Mouse (Mus musculus) myocyte (in vitro differentiated cells): ENCODE measurements around the gene Gucy2f. TPM values are rescaled to one million over a fixed set of nuclear protein-coding genes. Genes with fewer than 3 reads are reported as not detected.

ENCODE experiments used
- H3K27me3 ChIP-seq: one replicate; pipeline ENCODE4 v1.6.1; 2011; ENCODE audit not compliant: control insufficient read depth, insufficient read depth, insufficient read length
- H3K36me3 ChIP-seq: one replicate; pipeline ENCODE4 v1.6.1; 2011; ENCODE audit not compliant: control insufficient read depth, insufficient read depth
- H3K4me2 ChIP-seq: one replicate; pipeline ENCODE4 v1.6.1; 2011; ENCODE audit warnings: low read depth, control low read depth
- H3K4me3 ChIP-seq: one replicate; pipeline ENCODE4 v1.5.1; 2011; ENCODE audit warnings: mild to moderate bottlenecking, control low read depth, moderate library complexity
- H3K79me2 ChIP-seq: one replicate; pipeline ENCODE4 v1.6.1; 2011; ENCODE audit not compliant: control insufficient read depth, insufficient read depth
- H3ac ChIP-seq: one replicate; pipeline ENCODE4 v1.6.1; 2011; ENCODE audit not compliant: control insufficient read depth, insufficient read length
- CEBPB ChIP-seq: IDR thresholded peaks from 2 replicates; pipeline ENCODE4 v1.6.1; 2011; ENCODE audit warnings: mild to moderate bottlenecking, moderate library complexity; ENCODE audit not compliant: poor library complexity, insufficient read depth, severe bottlenecking
- E2F4 ChIP-seq: IDR thresholded peaks from one replicate; pipeline ENCODE4 v1.6.1; 2011; ENCODE audit warnings: mild to moderate bottlenecking, control low read depth, moderate library complexity; ENCODE audit not compliant: insufficient read depth
- MAX ChIP-seq: IDR thresholded peaks from one replicate; pipeline ENCODE4 v1.6.1; 2011; ENCODE audit warnings: low read depth, mild to moderate bottlenecking, control low read depth
- MYOD1 ChIP-seq, 3 experiments: IDR thresholded peaks; one replicate each; pipeline ENCODE4 v1.6.1; 2011; ENCODE audit warnings: control low read depth in 2 of 3, low read depth in 2 of 3, mild to moderate bottlenecking in 2 of 3, moderate library complexity in 1 of 3; ENCODE audit not compliant: insufficient read length in 2 of 3, control insufficient read depth in 1 of 3
- MYOG ChIP-seq, 3 experiments: IDR thresholded peaks; one replicate each; pipeline ENCODE4 v1.6.1; 2011; ENCODE audit warnings: control low read depth in 2 of 3, low read depth in 2 of 3, mild to moderate bottlenecking in 2 of 3; ENCODE audit not compliant: insufficient read length in 2 of 3, control insufficient read depth in 1 of 3, insufficient read depth in 1 of 3
- POLR2A ChIP-seq: IDR thresholded peaks from one replicate; pipeline ENCODE4 v1.6.1; 2011; ENCODE audit warnings: low read depth, mild to moderate bottlenecking, control low read depth, moderate library complexity; ENCODE audit not compliant: insufficient read length
- POLR2AphosphoS2 ChIP-seq: IDR thresholded peaks from one replicate; pipeline ENCODE4 v1.6.1; 2011; ENCODE audit warnings: low read depth, control low read depth; ENCODE audit not compliant: insufficient read length
- REST ChIP-seq: IDR thresholded peaks from one replicate; pipeline ENCODE4 v1.6.1; 2011; ENCODE audit warnings: mild to moderate bottlenecking, control low read depth, moderate library complexity; ENCODE audit not compliant: insufficient read depth, insufficient read length
- SRF ChIP-seq: IDR thresholded peaks from one replicate; pipeline ENCODE4 v1.6.1; 2011; ENCODE audit warnings: low read depth; ENCODE audit not compliant: control insufficient read depth, insufficient read length
- TCF12 ChIP-seq: IDR thresholded peaks from one replicate; pipeline ENCODE4 v1.6.1; 2011; ENCODE audit warnings: mild to moderate bottlenecking, control low read depth; ENCODE audit not compliant: poor library complexity, insufficient read depth, severe bottlenecking
- TCF3 ChIP-seq: IDR thresholded peaks from one replicate; pipeline ENCODE4 v1.6.1; 2011; ENCODE audit warnings: low read depth, control low read depth; ENCODE audit not compliant: insufficient read length
- USF1 ChIP-seq: IDR thresholded peaks from one replicate; pipeline ENCODE4 v1.6.1; 2011; ENCODE audit warnings: low read depth, mild to moderate bottlenecking, control low read depth, moderate library complexity
- polyA plus RNA-seq: library from polyadenylated mRNA; unstranded; fragments of >200 nt; fragmentation: generic; extraction: Trizol; gene quantifications from one replicate; pipeline ENCODE4 v1.2.1, GENCODE M21; 2012; ENCODE audit warnings: missing spikeins

The Gucy2f gene
- polyA plus RNA-seq, 1 experiment, result not detected

- no peaks in the 10 kb centered on the region for H3K79me2 ChIP-seq
- H3K4me2 ChIP-seq, result no peak overlapping the region
- H3K36me3 ChIP-seq, result no peaks in the 10 kb centered on the region
- no peaks in the 10 kb centered on the region for H3K27me3 ChIP-seq
- no peak overlapping the region for H3K4me3 ChIP-seq
- TF ChIP-seq TCF12 (no peak), TCF3 (no peak), REST (no peak), SRF (no peak), POLR2A (no peak), USF1 (no peak), POLR2AphosphoS2 (no peak), E2F4 (no peak), MYOG (IDR thresholded peaks at IDR 0.05; ENCODE audit: control insufficient read depth in 1 of 3, insufficient read depth in 1 of 3, insufficient read length in 2 of 3, low read depth in 2 of 3) (no peak), CEBPB (no peak), MAX (no peak), MYOD1 (IDR thresholded peaks at IDR 0.05; ENCODE audit: control insufficient read depth in 1 of 3, insufficient read length in 2 of 3, low read depth in 2 of 3) (no peak)
- no peak overlapping the region for H3ac ChIP-seq
Measured at GRCm38 (mm10) chrX:142115779-142116178, 81.0 kb downstream of the Gucy2f start.

GRCm38 (mm10) chrX:142111236-142111635, 85.5 kb downstream of the Gucy2f start:
- Histone ChIP-seq H3K4me2 (no peak overlapping the region), H3K27me3 (no peaks in the 10 kb centered on the region), H3K4me3 (no peak overlapping the region), H3K36me3 (no peaks in the 10 kb centered on the region), H3ac (no peak overlapping the region), H3K79me2 (no peaks in the 10 kb centered on the region)
- TF ChIP-seq TCF12 (no peak), MYOD1 (IDR thresholded peaks at IDR 0.05; ENCODE audit: control insufficient read depth in 1 of 3, insufficient read length in 2 of 3, low read depth in 2 of 3) (no peak), MAX (no peak), MYOG (IDR thresholded peaks at IDR 0.05; ENCODE audit: control insufficient read depth in 1 of 3, insufficient read depth in 1 of 3, insufficient read length in 2 of 3, low read depth in 2 of 3) (no peak), E2F4 (no peak), USF1 (no peak), REST (no peak), TCF3 (no peak), POLR2AphosphoS2 (no peak)

- TF ChIP-seq MAX, result no peak
- TF ChIP-seq REST, result no peak
- no peak for TF ChIP-seq POLR2AphosphoS2
- TF ChIP-seq TCF3, result no peak
- TF ChIP-seq TCF12, result no peak
- no peaks in the 10 kb centered on the region for H3K27me3 ChIP-seq
- H3K4me2 ChIP-seq, result no peak overlapping the region
- H3K4me3 ChIP-seq, result no peak overlapping the region
- H3K36me3 ChIP-seq, result no peaks in the 10 kb centered on the region
- no peaks in the 10 kb centered on the region for H3K79me2 ChIP-seq
- no peak overlapping the region for H3ac ChIP-seq
Measured at GRCm38 (mm10) chrX:142096904-142097303, 99.8 kb downstream of the Gucy2f start.

GRCm38 (mm10) chrX:142095579-142095978, 101.2 kb downstream of the Gucy2f start:
- H3K4me3 ChIP-seq, result no peak overlapping the region
- H3K4me2 ChIP-seq, result no peak overlapping the region
- TF ChIP-seq USF1 (no peak), TCF3 (no peak), TCF12 (no peak), MYOD1 (IDR thresholded peaks at IDR 0.05; ENCODE audit: control insufficient read depth in 1 of 3, insufficient read length in 2 of 3, low read depth in 2 of 3) (no peak), MYOG (IDR thresholded peaks at IDR 0.05; ENCODE audit: control insufficient read depth in 1 of 3, insufficient read depth in 1 of 3, insufficient read length in 2 of 3, low read depth in 2 of 3) (no peak), SRF (no peak), POLR2A (no peak)
- no peaks in the 10 kb centered on the region for H3K79me2 ChIP-seq
- no peak overlapping the region for H3ac ChIP-seq
- H3K36me3 ChIP-seq, result no peaks in the 10 kb centered on the region
- H3K27me3 ChIP-seq, result no peaks in the 10 kb centered on the region

GRCm38 (mm10) chrX:142062585-142062984, 134.1 kb downstream of the Gucy2f start:
- H3K79me2 ChIP-seq, result no peaks in the 10 kb centered on the region
- TF ChIP-seq CEBPB (no peak), MYOG (IDR thresholded peaks at IDR 0.05; ENCODE audit: control insufficient read depth in 1 of 3, insufficient read depth in 1 of 3, insufficient read length in 2 of 3, low read depth in 2 of 3) (no peak), REST (no peak), E2F4 (no peak)

More at GRCm38 (mm10) chrX:142062585-142062984, 134.1 kb downstream of the Gucy2f start:
- no peaks in the 10 kb centered on the region for H3K27me3 ChIP-seq
- no peaks in the 10 kb centered on the region for H3K36me3 ChIP-seq
- no peak overlapping the region for H3ac ChIP-seq
- no peak overlapping the region for H3K4me3 ChIP-seq
- no peak overlapping the region for H3K4me2 ChIP-seq

Other genes starting within 250 kb of the Gucy2f start
- 2.3 TPM for gene Nxt2, start 29.8 kb upstream of the Gucy2f start, polyA plus RNA-seq
- 0.02 TPM for gene Kcne1l, start 109.4 kb upstream of the Gucy2f start, polyA plus RNA-seq
- gene Acsl4, start 193.6 kb upstream of the Gucy2f start, polyA plus RNA-seq, result 30.5 TPM